Mouse (Mus musculus): ENCODE measurements around the gene Dnah8. TPM values are rescaled to one million over a fixed set of nuclear protein-coding genes. Genes with fewer than 3 reads are reported as not detected.

The Dnah8 gene
- polyA plus RNA-seq, 1 experiment = not detected

GRCm38 (mm10) chr17:30764276-30764675 is 140.1 kb downstream of the Dnah8 start:
- no peak overlapping the region for H3K4me3 ChIP-seq (ENCODE audit: insufficient read depth, low read depth, low read length)
- WGBS = 88% methylated on average over 8 of the region's 8 CpGs
- TF ChIP-seq POLR2A (IDR thresholded peaks at IDR 0.05; ENCODE audit: insufficient read depth, low read depth, low read length) (no peak), CTCF (IDR thresholded peaks at IDR 0.05; ENCODE audit: insufficient read depth, low read depth, low read length) (no peak)

GRCm38 (mm10) chr17:30774416-30774815 is 150.3 kb downstream of the Dnah8 start:
- no peak overlapping the region for H3K4me3 ChIP-seq (ENCODE audit: insufficient read depth, low read depth, low read length)
- TF ChIP-seq POLR2A (IDR thresholded peaks at IDR 0.05; ENCODE audit: insufficient read depth, low read depth, low read length) (no peak), CTCF (IDR thresholded peaks at IDR 0.05; ENCODE audit: insufficient read depth, low read depth, low read length) (no peak)
- H3K27ac ChIP-seq (ENCODE audit: insufficient read depth, low read depth, low read length) = no peak overlapping the region
- H3K4me1 ChIP-seq (ENCODE audit: control insufficient read depth, insufficient read depth, low read length) = no peaks in the 10 kb centered on the region

More at GRCm38 (mm10) chr17:30764276-30764675, 140.1 kb downstream of the Dnah8 start:
- Histone ChIP-seq H3K4me1 (ENCODE audit: control insufficient read depth, insufficient read depth, low read length) (no peaks in the 10 kb centered on the region), H3K27ac (ENCODE audit: insufficient read depth, low read depth, low read length) (no peak overlapping the region)

- 70% methylated on average over 5 of the region's 5 CpGs for WGBS
- Histone ChIP-seq H3K4me3 (ENCODE audit: insufficient read depth, low read depth, low read length) (no peak overlapping the region), H3K27ac (ENCODE audit: insufficient read depth, low read depth, low read length) (no peak overlapping the region), H3K4me1 (ENCODE audit: control insufficient read depth, insufficient read depth, low read length) (no peaks in the 10 kb centered on the region)
- TF ChIP-seq POLR2A (IDR thresholded peaks at IDR 0.05; ENCODE audit: insufficient read depth, low read depth, low read length) (no peak), CTCF (IDR thresholded peaks at IDR 0.05; ENCODE audit: insufficient read depth, low read depth, low read length) (no peak)
These were observed 150.9 kb downstream of the Dnah8 start for GRCm38 (mm10) chr17:30775096-30775495.

- no peaks in the 10 kb centered on the region for H3K4me1 ChIP-seq (ENCODE audit: control insufficient read depth, insufficient read depth, low read length)
- TF ChIP-seq CTCF (IDR thresholded peaks at IDR 0.05; ENCODE audit: insufficient read depth, low read depth, low read length) = no peak
- no peak for TF ChIP-seq POLR2A (IDR thresholded peaks at IDR 0.05; ENCODE audit: insufficient read depth, low read depth, low read length)
- H3K4me3 ChIP-seq (ENCODE audit: insufficient read depth, low read depth, low read length) = no peak overlapping the region
- no peak overlapping the region for H3K27ac ChIP-seq (ENCODE audit: insufficient read depth, low read depth, low read length)
- 81% methylated on average over 8 of the region's 8 CpGs for WGBS
These were observed 156.9 kb downstream of the Dnah8 start for GRCm38 (mm10) chr17:30781046-30781445.

GRCm38 (mm10) chr17:30782286-30782685 is 158.1 kb downstream of the Dnah8 start:
- WGBS = 89% methylated on average over 14 of the region's 14 CpGs
- no peak overlapping the region for H3K4me3 ChIP-seq (ENCODE audit: insufficient read depth, low read depth, low read length)
- no peak overlapping the region for H3K27ac ChIP-seq (ENCODE audit: insufficient read depth, low read depth, low read length)
- no peaks in the 10 kb centered on the region for H3K4me1 ChIP-seq (ENCODE audit: control insufficient read depth, insufficient read depth, low read length)
- TF ChIP-seq CTCF (IDR thresholded peaks at IDR 0.05; ENCODE audit: insufficient read depth, low read depth, low read length) (no peak), POLR2A (IDR thresholded peaks at IDR 0.05; ENCODE audit: insufficient read depth, low read depth, low read length) (no peak)

- TF ChIP-seq CTCF (IDR thresholded peaks at IDR 0.05; ENCODE audit: insufficient read depth, low read depth, low read length) (no peak), POLR2A (IDR thresholded peaks at IDR 0.05; ENCODE audit: insufficient read depth, low read depth, low read length) (no peak)
- H3K4me1 ChIP-seq (ENCODE audit: control insufficient read depth, insufficient read depth, low read length) = no peaks in the 10 kb centered on the region
- H3K27ac ChIP-seq (ENCODE audit: insufficient read depth, low read depth, low read length) = no peak overlapping the region
- no peak overlapping the region for H3K4me3 ChIP-seq (ENCODE audit: insufficient read depth, low read depth, low read length)
- 89% methylated on average over 8 of the region's 8 CpGs for WGBS
These were observed 164.2 kb downstream of the Dnah8 start for GRCm38 (mm10) chr17:30788361-30788760.

GRCm38 (mm10) chr17:30790816-30791215 is 166.7 kb downstream of the Dnah8 start:
- WGBS = 93% methylated on average over 7 of the region's 7 CpGs
- no peak for TF ChIP-seq POLR2A (IDR thresholded peaks at IDR 0.05; ENCODE audit: insufficient read depth, low read depth, low read length)
- TF ChIP-seq CTCF (IDR thresholded peaks at IDR 0.05; ENCODE audit: insufficient read depth, low read depth, low read length) = no peak
- Histone ChIP-seq H3K27ac (ENCODE audit: insufficient read depth, low read depth, low read length) (no peak overlapping the region), H3K4me3 (ENCODE audit: insufficient read depth, low read depth, low read length) (no peak overlapping the region), H3K4me1 (ENCODE audit: control insufficient read depth, insufficient read depth, low read length) (no peaks in the 10 kb centered on the region)

GRCm38 (mm10) chr17:30792396-30792795 is 168.2 kb downstream of the Dnah8 start:
- 55% methylated on average over 6 of the region's 6 CpGs for whole genome bisulfite sequencing
- TF ChIP-seq POLR2A (IDR thresholded peaks at IDR 0.05; ENCODE audit: insufficient read depth, low read depth, low read length) = no peak
- TF ChIP-seq CTCF (IDR thresholded peaks at IDR 0.05; ENCODE audit: insufficient read depth, low read depth, low read length) = no peak

GRCm38 (mm10) chr17:30796616-30797015 is 172.5 kb downstream of the Dnah8 start:
- Histone ChIP-seq H3K4me3 (ENCODE audit: insufficient read depth, low read depth, low read length) (no peak overlapping the region), H3K4me1 (ENCODE audit: control insufficient read depth, insufficient read depth, low read length) (no peaks in the 10 kb centered on the region), H3K27ac (ENCODE audit: insufficient read depth, low read depth, low read length) (no peak overlapping the region)
- WGBS = 90% methylated on average over 4 of the region's 4 CpGs
- TF ChIP-seq CTCF (IDR thresholded peaks at IDR 0.05; ENCODE audit: insufficient read depth, low read depth, low read length) (no peak), POLR2A (IDR thresholded peaks at IDR 0.05; ENCODE audit: insufficient read depth, low read depth, low read length) (no peak)

More at GRCm38 (mm10) chr17:30792396-30792795, 168.2 kb downstream of the Dnah8 start:
- Histone ChIP-seq H3K4me3 (ENCODE audit: insufficient read depth, low read depth, low read length) (no peak overlapping the region), H3K4me1 (ENCODE audit: control insufficient read depth, insufficient read depth, low read length) (no peaks in the 10 kb centered on the region), H3K27ac (ENCODE audit: insufficient read depth, low read depth, low read length) (no peak overlapping the region)
